Mouse (Mus musculus) heart, postnatal 0 days (tissue): ENCODE results near the gene Ralbp1.

ENCODE experiments used
- CTCF ChIP-seq: IDR thresholded peaks from 2 replicates; pipeline ENCODE4 v1.5.1; 2016; ENCODE audit warnings: antibody characterized with exemption, control low read depth, low read depth
- EP300 ChIP-seq: IDR thresholded peaks from 2 replicates; pipeline ENCODE4 v1.6.1; 2016; ENCODE audit warnings: antibody characterized with exemption, low read depth

DNA sequence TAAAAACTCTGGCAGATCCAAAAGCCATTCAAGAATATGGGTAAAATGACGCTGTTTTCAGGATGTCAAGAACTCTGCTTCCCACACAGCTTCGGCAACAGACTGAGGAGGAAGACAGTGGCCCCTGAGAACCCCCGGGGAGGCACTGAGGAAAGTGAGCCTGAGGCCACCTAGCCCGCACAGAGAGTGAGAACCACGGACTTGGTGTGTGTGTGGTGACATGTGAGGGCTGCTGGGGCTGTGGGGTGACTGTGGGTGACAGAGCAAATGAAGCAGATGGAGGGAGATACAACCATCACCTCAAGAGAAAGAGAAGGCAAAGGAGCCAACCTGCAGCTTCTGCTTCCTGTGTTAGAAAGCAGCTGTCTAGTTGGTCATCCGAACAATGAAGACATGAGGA is 13.5 kb downstream of the Ralbp1 start:
- no peak for TF ChIP-seq EP300
- no peak for TF ChIP-seq CTCF
